Mouse (Mus musculus): ENCODE results near the gene Zdhhc4. TPM values are rescaled to one million over a fixed set of nuclear protein-coding genes. Genes with fewer than 3 reads are reported as not detected.

The Zdhhc4 gene
- 100 to 1,000 TPM in 1 of 2 experiments, 10 to 100 TPM in 1; 54.0 to 104 TPM for polyA plus RNA-seq (2017; shearing (Covaris generic))

GRCm38 (mm10) chr5:143328690-143329495 lies at the start of gene Zdhhc4:
Zdhhc4 (minus strand) TSS chr5:143329256.
- ATAC-seq = peak; percentile 92

GRCm38 (mm10) chr5:143376156-143376555 lies 47.1 kb upstream of the Zdhhc4 start:
- no peak for ATAC-seq

- no peak for ATAC-seq
Measured at GRCm38 (mm10) chr5:143375242-143375641, 46.2 kb upstream of the Zdhhc4 start.

GRCm38 (mm10) chr5:143372818-143373217 lies 43.8 kb upstream of the Zdhhc4 start:
- ATAC-seq = no peak

GRCm38 (mm10) chr5:143371146-143371510 lies 42.1 kb upstream of the Zdhhc4 start:
- no peak for ATAC-seq

- no peak for ATAC-seq
Measured at GRCm38 (mm10) chr5:143370416-143371145, 41.5 kb upstream of the Zdhhc4 start.

- no peak for ATAC-seq
Measured at GRCm38 (mm10) chr5:143369611-143370255, 40.7 kb upstream of the Zdhhc4 start.

- no peak for ATAC-seq
Measured at GRCm38 (mm10) chr5:143367931-143368330, 38.9 kb upstream of the Zdhhc4 start.

GRCm38 (mm10) chr5:143363678-143364615 lies 34.9 kb upstream of the Zdhhc4 start:
- ATAC-seq = no peak

- no peak for ATAC-seq
Measured at GRCm38 (mm10) chr5:143361428-143361827, 32.4 kb upstream of the Zdhhc4 start.

GRCm38 (mm10) chr5:143360000-143360399 lies 30.9 kb upstream of the Zdhhc4 start:
- no peak for ATAC-seq

GRCm38 (mm10) chr5:143359263-143359662 lies 30.2 kb upstream of the Zdhhc4 start:
- no peak for ATAC-seq

- ATAC-seq = no peak
Measured at GRCm38 (mm10) chr5:143357564-143357963, 28.5 kb upstream of the Zdhhc4 start.

- ATAC-seq = no peak
Measured at GRCm38 (mm10) chr5:143356686-143357388, 27.8 kb upstream of the Zdhhc4 start, which contains the start of gene Grid2ip. Grid2ip (plus strand) TSS chr5:143357338.

- ATAC-seq = no peak
Measured at GRCm38 (mm10) chr5:143356017-143356416, 27.0 kb upstream of the Zdhhc4 start.

- ATAC-seq = no peak
Measured at GRCm38 (mm10) chr5:143346367-143346766, 17.3 kb upstream of the Zdhhc4 start.

GRCm38 (mm10) chr5:143339603-143340002 lies 10.5 kb upstream of the Zdhhc4 start:
- no peak for ATAC-seq

- no peak for ATAC-seq
Measured at GRCm38 (mm10) chr5:143336559-143336958, 7.5 kb upstream of the Zdhhc4 start.

GRCm38 (mm10) chr5:143335089-143335460 lies 6.0 kb upstream of the Zdhhc4 start:
- no peak for ATAC-seq

- ATAC-seq = no peak
Measured at GRCm38 (mm10) chr5:143334418-143335088, 5.5 kb upstream of the Zdhhc4 start.

GRCm38 (mm10) chr5:143333872-143334271 lies 4.8 kb upstream of the Zdhhc4 start:
- peak; percentile 59 for ATAC-seq
